Mouse (Mus musculus): ENCODE measurements around the gene Babam2. TPM values are rescaled to one million over a fixed set of nuclear protein-coding genes. Genes with fewer than 3 reads are reported as not detected.
"Not testable (repeated sequence)": the region's sequence is repeated elsewhere in the genome, so short reads cannot be mapped to it uniquely, and the experiment has no call there.

The Babam2 gene
- polyA plus RNA-seq, 1 experiment: 25.9 TPM

DNA sequence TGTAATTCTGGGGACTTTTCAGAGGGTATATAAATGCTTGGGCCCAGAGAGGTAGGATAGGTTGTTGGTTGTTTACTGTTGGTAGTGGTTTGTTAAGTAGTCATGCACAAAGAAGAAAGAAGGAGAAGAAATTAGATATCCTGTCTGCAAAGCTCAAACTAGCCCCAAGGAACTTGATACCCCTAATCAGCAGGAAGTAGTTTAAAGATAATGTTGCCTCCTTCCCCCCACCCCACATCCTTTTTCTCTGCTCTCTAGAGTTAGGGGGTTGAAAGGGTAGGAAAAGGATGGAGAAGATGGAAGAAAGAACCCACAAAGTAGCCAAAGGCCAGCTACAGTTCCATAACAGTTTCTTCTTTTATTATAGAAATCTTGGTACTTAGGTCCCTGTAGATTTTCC is 99.5 kb downstream of the Babam2 start:
- H3K4me3 ChIP-seq (replicated peaks; ENCODE audit: control insufficient read depth, low read depth, low read length): no peak overlapping the region
- no peak overlapping the region for H3K27ac ChIP-seq (ENCODE audit: control insufficient read depth, insufficient read depth, low read depth, low read length, poor library complexity)
- H3K4me1 ChIP-seq (ENCODE audit: control insufficient read depth, insufficient read depth, low read length): no peaks in the 10 kb centered on the region; the same call in 1 of the 2 replicates
- TF ChIP-seq POLR2A (IDR thresholded peaks at IDR 0.05; ENCODE audit: borderline replicate concordance, control insufficient read depth, low read depth, low read length): no peak
- no peak for TF ChIP-seq CTCF (IDR thresholded peaks at IDR 0.05; ENCODE audit: control insufficient read depth, insufficient read depth, low read length)

DNA sequence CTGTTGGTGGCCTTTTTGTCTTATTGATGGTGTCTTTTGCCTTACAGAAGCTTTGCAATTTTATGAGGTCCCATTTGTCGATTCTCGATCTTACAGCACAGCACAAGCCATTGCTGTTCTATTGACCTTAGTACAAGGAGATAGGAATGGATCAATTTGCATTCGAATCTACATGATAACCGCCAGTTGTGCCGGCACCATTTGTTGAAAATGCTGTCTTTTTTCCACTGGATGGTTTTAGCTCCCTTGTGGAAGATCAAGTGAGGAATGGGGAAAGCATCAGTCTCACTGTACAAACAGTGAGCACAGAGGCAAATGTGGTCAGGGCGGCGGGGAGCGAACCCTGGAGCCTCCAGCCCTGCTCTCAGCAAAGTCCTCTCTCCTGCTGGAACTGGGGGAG is 106.7 kb downstream of the Babam2 start:
- not testable (repeated sequence) for H3K4me3 ChIP-seq (replicated peaks; ENCODE audit: control insufficient read depth, low read depth, low read length); H3K4me1 ChIP-seq (ENCODE audit: control insufficient read depth, insufficient read depth, low read length); H3K27ac ChIP-seq (ENCODE audit: control insufficient read depth, insufficient read depth, low read depth, low read length, poor library complexity)
- WGBS: 89% methylated on average over 8 of the region's 8 CpGs

DNA sequence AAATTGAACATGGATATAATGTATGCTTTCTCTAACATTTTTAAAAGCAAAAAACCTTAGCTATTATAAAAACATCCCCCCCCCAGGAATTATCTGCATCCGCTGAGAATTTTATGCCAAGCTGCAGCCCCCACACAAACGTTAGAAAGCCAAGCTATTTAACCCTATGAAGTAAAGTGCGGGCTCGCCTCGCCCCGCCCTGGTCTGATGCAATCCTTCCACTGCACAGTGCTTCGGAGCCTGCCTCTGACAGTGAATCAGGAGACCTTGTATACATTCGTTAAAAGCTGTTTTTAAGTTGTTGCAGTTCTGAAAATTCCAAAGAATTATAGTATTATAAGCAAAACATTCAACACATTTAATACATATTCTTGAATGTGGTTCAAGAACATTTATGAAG is 107.3 kb downstream of the Babam2 start:
- H3K4me1 ChIP-seq (ENCODE audit: control insufficient read depth, insufficient read depth, low read length): no peaks in the 10 kb centered on the region
- no peak overlapping the region for H3K4me3 ChIP-seq (replicated peaks; ENCODE audit: control insufficient read depth, low read depth, low read length)
- TF ChIP-seq POLR2A (IDR thresholded peaks at IDR 0.05; ENCODE audit: borderline replicate concordance, control insufficient read depth, low read depth, low read length) (no peak), CTCF (IDR thresholded peaks at IDR 0.05; ENCODE audit: control insufficient read depth, insufficient read depth, low read length) (no peak)
- no peak overlapping the region for H3K27ac ChIP-seq (ENCODE audit: control insufficient read depth, insufficient read depth, low read depth, low read length, poor library complexity)
- WGBS: 53% methylated on average over 8 of the region's 8 CpGs

DNA sequence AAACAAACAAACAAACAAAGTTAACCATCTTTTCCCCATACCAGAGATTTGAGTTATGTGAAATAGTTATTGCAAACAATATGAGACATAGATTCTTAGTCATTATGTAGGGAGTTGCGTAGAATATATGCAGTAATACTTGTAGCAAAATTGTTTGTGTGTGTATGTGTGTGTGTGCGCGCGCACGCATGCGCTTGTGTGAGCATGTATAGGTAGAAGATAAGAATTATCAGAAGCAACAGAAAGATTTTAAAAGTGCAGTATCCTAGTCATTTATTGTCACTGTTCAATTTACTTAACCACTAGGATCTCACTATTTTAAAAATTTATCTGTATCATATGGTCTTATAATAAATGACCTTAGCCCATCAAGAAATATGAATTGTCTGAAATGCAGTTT is 109.8 kb downstream of the Babam2 start:
- Histone ChIP-seq H3K27ac (ENCODE audit: control insufficient read depth, insufficient read depth, low read depth, low read length, poor library complexity) (no peak overlapping the region), H3K4me1 (ENCODE audit: control insufficient read depth, insufficient read depth, low read length) (no peaks in the 10 kb centered on the region; the same call in none of the 2 replicates), H3K4me3 (replicated peaks; ENCODE audit: control insufficient read depth, low read depth, low read length) (no peak overlapping the region)
- 88% methylated on average over 6 of the region's 6 CpGs for WGBS
- TF ChIP-seq POLR2A (IDR thresholded peaks at IDR 0.05; ENCODE audit: borderline replicate concordance, control insufficient read depth, low read depth, low read length): no peak

DNA sequence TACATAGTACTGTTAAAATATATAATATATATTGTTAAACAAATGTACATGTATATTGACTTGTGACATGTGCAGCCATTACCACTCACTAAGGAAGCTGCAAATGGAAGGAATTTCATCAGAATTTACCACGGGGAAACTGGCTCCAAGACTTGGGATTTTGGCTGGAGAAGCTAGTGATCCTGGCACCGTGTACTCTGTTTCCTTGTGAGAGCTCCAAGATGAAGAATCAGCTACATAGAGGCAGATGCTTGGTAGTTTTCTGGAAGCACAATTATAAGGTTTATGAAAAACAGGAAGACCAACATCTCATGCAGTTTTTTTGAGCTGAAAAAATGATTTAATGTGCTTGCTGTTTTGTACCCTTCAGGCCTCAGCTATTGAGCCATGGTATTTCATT is 110.8 kb downstream of the Babam2 start:
- TF ChIP-seq POLR2A (IDR thresholded peaks at IDR 0.05; ENCODE audit: borderline replicate concordance, control insufficient read depth, low read depth, low read length) (no peak), CTCF (IDR thresholded peaks at IDR 0.05; ENCODE audit: control insufficient read depth, insufficient read depth, low read length) (no peak)
- H3K4me3 ChIP-seq (replicated peaks; ENCODE audit: control insufficient read depth, low read depth, low read length): no peak overlapping the region
- WGBS: 74% methylated on average over 2 of the region's 2 CpGs
- no peak overlapping the region for H3K27ac ChIP-seq (ENCODE audit: control insufficient read depth, insufficient read depth, low read depth, low read length, poor library complexity)
- H3K4me1 ChIP-seq (ENCODE audit: control insufficient read depth, insufficient read depth, low read length): no peaks in the 10 kb centered on the region; the same call in none of the 2 replicates

DNA sequence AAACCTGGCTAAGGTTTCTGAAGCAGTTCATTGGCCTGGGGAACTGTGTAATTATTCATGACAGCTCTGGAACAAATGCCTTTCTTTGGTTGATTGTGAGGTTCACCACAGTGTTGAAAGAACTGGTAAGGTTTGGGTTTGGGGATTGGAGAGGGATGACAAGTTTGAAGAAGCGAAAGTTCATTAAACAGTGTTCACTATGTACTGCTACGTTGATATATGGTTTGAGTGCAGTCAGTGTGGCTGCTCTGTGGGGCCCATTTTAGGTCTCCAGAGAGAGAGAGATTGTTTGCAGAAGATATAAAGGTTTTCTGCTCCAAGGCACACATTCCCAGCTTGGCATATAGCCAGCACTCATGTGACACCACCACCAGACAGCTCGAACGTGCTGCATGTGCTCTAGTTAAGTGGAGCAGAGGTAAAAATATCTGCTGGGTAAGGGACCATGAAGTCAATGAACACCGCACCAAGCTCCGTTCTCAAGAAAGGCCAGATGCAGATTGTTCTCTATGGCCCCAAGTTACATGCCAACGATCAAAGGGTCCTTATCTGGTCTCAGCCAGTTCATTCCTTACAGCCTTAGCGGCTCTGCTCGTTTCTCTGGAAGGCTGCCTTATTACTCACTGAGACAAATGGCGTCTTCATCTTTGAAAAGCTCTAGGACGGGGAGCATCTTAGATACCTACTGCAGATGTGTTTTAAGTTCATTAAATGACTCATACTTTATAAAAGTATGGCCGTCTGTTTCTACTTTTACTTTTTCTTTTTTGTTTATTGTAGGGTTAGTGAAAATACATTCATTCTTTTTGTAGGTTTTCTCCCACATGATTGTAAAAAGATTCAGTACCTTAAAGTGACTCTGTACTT is 113.5 kb downstream of the Babam2 start:
- H3K27ac ChIP-seq (ENCODE audit: control insufficient read depth, insufficient read depth, low read depth, low read length, poor library complexity): no peak overlapping the region
- WGBS: 59% methylated on average over 12 of the region's 12 CpGs
- TF ChIP-seq CTCF (IDR thresholded peaks at IDR 0.05; ENCODE audit: control insufficient read depth, insufficient read depth, low read length): no peak
- no peak for TF ChIP-seq POLR2A (IDR thresholded peaks at IDR 0.05; ENCODE audit: borderline replicate concordance, control insufficient read depth, low read depth, low read length)
- H3K4me3 ChIP-seq (replicated peaks; ENCODE audit: control insufficient read depth, low read depth, low read length): no peak overlapping the region
- H3K4me1 ChIP-seq (ENCODE audit: control insufficient read depth, insufficient read depth, low read length): no peaks in the 10 kb centered on the region; the same call in none of the 2 replicates

DNA sequence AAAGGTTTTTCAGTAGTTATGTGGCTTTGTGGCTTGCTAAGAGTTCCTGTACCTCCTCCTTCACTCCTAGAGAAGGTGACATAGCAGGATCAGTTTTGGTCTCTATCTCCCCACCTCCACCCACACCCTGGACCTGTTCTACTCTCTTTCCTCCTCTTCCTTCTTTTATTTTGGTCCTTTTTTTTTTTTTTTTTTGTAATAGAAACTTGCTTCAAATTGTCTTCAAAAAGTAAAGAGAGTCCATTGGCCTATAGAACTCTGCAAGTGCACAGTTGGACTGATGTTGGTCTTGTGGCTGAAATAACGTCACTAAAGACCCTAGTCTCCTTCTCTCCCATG is 114.1 kb downstream of the Babam2 start:
- 63% methylated on average over 1 of the region's 1 CpGs for WGBS
- H3K4me3 ChIP-seq (replicated peaks; ENCODE audit: control insufficient read depth, low read depth, low read length): no peak overlapping the region

DNA sequence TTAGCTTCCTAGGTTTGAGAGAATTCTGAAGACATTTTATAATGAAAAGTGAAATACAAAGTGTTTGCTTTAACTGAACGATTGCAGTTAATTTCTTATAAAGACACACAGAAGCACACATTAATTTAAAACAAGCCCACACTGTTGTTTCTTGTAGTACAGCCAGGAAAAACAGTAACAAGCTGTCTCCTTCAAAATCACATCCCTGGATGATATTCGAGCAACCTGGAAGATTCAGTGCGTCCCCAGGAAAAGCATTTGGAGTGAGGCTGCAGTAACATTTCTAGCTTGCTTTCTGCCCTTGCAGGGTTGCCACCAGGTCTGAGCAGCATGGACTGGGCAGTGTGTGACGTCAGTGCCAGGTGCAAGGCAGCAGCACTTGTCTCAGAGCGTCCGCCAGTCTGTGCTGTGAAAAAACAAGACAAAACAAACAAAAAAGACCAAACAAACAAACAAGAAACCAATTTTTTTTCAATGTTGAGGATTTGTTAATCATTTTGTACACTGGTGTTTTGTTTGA is 115.7 kb downstream of the Babam2 start:
- Histone ChIP-seq H3K4me3 (replicated peaks; ENCODE audit: control insufficient read depth, low read depth, low read length) (no peak overlapping the region), H3K27ac (ENCODE audit: control insufficient read depth, insufficient read depth, low read depth, low read length, poor library complexity) (no peak overlapping the region), H3K4me1 (ENCODE audit: control insufficient read depth, insufficient read depth, low read length) (no peaks in the 10 kb centered on the region; the same call in none of the 2 replicates)
- no peak for TF ChIP-seq POLR2A (IDR thresholded peaks at IDR 0.05; ENCODE audit: borderline replicate concordance, control insufficient read depth, low read depth, low read length)
- TF ChIP-seq CTCF (IDR thresholded peaks at IDR 0.05; ENCODE audit: control insufficient read depth, insufficient read depth, low read length): no peak
- WGBS: 89% methylated on average over 6 of the region's 6 CpGs

More for the DNA sequence above, 114.1 kb downstream of the Babam2 start:
- TF ChIP-seq POLR2A (IDR thresholded peaks at IDR 0.05; ENCODE audit: borderline replicate concordance, control insufficient read depth, low read depth, low read length): no peak
- no peak for TF ChIP-seq CTCF (IDR thresholded peaks at IDR 0.05; ENCODE audit: control insufficient read depth, insufficient read depth, low read length)
- no peaks in the 10 kb centered on the region; the same call in none of the 2 replicates for H3K4me1 ChIP-seq (ENCODE audit: control insufficient read depth, insufficient read depth, low read length)
- no peak overlapping the region for H3K27ac ChIP-seq (ENCODE audit: control insufficient read depth, insufficient read depth, low read depth, low read length, poor library complexity)

Data from bone marrow, adult 2 months (tissue).